Mouse (Mus musculus): ENCODE results near the gene Olfr247.
"Not testable (repeated sequence)": the region's sequence is repeated elsewhere in the genome, so short reads cannot be mapped to it uniquely, and the experiment has no call there.

Gene Olfr247

DNA sequence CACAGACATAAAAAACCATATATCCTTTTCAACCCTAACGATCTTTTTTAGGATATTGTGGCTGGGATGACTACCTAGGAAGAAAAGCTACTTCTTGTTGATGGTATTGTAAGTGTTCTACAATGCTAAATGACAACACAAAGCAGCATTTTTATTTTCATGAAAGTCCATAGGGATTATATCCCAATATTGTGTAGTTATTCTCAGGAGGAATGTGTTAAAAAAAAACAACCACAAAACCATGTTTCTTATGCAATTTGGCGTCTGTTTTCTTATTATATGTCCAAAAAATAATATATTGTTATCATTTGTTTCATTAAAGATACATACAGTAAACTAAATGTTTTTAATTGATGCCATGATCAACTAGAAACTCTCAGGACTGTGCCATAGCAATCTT, at the start of gene Olfr247:
Gene Olfr247, minus strand, starts transcription at position 101 of the 400 bp plus-strand sequence.
- in situ Hi-C loops (cut with MboI; ENCODE audit: low pct_unique_long_range_greater_than_20kb in 1 of 2, low sequenced_read_pairs in 2 of 2, unreplicated experiment in 1 of 2): not testable (repeated sequence)

DNA sequence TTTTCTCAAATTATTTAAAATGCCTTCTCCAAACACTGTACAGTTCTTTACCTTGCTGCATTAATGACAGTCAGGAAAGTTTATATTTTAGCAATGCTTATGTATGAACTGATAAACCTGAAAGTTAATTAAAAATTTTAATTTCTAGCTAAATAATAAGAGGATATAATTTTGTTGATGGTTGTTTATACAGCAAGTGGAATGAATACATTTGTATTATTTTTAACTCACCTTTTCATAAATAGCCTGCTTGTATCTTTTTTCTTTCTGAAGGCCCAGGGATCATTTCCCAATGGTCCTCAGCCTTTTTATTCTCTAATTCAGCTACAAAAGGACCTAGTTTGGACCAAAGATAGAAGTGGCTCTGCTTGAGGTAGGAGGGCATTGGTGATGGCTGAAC, 36.4 kb upstream of the Olfr247 start, which contains the start of gene Olfr820:
Gene Olfr820, plus strand, starts transcription at position 301 of the 400 bp plus-strand sequence.
- in situ Hi-C loops (cut with MboI; ENCODE audit: low pct_unique_long_range_greater_than_20kb in 1 of 2, low sequenced_read_pairs in 2 of 2, unreplicated experiment in 1 of 2): no loop called here

DNA sequence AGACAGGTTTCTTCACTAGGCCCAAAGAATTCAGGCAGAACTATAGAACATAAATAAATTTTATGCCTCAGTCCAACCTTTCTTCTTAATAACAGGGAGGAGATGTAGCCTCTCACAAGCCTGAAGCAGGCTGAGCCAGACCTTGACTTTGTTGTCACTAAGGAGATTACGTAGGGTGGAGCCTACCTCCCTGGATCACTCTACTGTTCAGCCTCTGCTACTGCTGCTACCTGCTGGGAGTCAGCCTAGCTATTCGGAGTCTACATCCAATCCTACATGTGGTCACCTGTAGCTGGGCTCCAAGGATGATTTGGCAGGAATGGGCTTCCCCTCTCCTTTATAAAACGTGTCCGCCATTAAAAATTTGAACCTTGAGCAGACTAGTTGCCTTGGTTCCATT, 29.4 kb upstream of the Olfr247 start:
- in situ Hi-C loops (cut with MboI; ENCODE audit: low pct_unique_long_range_greater_than_20kb in 1 of 2, low sequenced_read_pairs in 2 of 2, unreplicated experiment in 1 of 2): not testable (repeated sequence)

DNA sequence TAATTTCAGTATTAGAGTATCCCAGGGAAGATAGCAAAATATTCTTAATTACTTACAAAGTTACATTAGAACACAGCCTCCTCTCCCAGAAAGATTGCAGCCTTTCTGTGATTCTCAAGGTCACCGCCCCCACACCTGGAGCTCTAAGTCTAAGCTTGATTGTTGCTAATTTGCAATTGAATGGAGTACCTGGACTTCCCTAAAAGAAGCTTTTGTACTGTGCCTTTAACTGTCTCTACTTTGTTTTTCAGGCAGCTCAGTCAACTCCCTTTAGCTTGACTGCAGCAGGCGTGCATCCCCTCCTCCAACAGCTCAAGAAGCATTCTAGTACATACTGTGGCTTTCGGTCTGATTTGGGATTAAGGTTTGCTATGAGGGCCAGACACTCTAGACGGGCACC, 28.2 kb upstream of the Olfr247 start:
- in situ Hi-C loops (cut with MboI; ENCODE audit: low pct_unique_long_range_greater_than_20kb in 1 of 2, low sequenced_read_pairs in 2 of 2, unreplicated experiment in 1 of 2): not testable (repeated sequence)

DNA sequence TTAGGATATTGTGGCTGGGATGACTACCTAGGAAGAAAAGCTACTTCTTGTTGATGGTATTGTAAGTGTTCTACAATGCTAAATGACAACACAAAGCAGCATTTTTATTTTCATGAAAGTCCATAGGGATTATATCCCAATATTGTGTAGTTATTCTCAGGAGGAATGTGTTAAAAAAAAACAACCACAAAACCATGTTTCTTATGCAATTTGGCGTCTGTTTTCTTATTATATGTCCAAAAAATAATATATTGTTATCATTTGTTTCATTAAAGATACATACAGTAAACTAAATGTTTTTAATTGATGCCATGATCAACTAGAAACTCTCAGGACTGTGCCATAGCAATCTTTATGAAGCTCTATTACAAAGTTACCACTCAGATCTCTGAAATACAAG, 9.0 kb upstream of the Olfr247 start, which contains the start of gene Gm10310:
Gene Gm10310, minus strand, starts transcription at position 101 of the 400 bp plus-strand sequence.
- in situ Hi-C loops (cut with MboI; ENCODE audit: low pct_unique_long_range_greater_than_20kb in 1 of 2, low sequenced_read_pairs in 2 of 2, unreplicated experiment in 1 of 2): loop anchor here in 1 of 2 experiments (10.0 kb wide), 1 partner anchor 100 kb away; no protein-coding TSS in a partner anchor

DNA sequence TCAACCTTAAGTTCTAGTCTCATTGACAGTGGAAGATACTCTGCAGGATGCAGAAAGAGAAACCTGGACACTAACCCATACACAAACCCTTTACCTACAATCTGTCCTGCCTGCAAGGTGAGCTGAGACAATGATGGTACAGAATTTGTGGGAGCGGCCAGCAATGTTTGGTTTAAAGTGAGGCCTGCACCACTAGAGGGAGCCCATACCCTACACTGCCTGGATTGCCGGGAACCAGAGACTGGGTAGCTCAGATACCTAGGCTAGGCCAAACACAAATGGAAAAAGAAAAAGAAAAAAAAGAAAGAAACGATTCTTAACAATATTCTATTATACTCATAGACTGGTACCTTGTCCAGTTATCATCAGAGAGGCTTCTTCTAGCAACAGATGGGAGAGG, 5.9 kb upstream of the Olfr247 start:
- in situ Hi-C loops (cut with MboI; ENCODE audit: low pct_unique_long_range_greater_than_20kb in 1 of 2, low sequenced_read_pairs in 2 of 2, unreplicated experiment in 1 of 2): loop anchor here in 1 of 2 experiments (10.0 kb wide), 1 partner anchor 103 kb away; no protein-coding TSS in a partner anchor

DNA sequence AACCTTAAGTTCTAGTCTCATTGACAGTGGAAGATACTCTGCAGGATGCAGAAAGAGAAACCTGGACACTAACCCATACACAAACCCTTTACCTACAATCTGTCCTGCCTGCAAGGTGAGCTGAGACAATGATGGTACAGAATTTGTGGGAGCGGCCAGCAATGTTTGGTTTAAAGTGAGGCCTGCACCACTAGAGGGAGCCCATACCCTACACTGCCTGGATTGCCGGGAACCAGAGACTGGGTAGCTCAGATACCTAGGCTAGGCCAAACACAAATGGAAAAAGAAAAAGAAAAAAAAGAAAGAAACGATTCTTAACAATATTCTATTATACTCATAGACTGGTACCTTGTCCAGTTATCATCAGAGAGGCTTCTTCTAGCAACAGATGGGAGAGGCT, 2.9 kb downstream of the Olfr247 start:
- in situ Hi-C loops (cut with MboI; ENCODE audit: low pct_unique_long_range_greater_than_20kb in 1 of 2, low sequenced_read_pairs in 2 of 2, unreplicated experiment in 1 of 2): not testable (repeated sequence)

DNA sequence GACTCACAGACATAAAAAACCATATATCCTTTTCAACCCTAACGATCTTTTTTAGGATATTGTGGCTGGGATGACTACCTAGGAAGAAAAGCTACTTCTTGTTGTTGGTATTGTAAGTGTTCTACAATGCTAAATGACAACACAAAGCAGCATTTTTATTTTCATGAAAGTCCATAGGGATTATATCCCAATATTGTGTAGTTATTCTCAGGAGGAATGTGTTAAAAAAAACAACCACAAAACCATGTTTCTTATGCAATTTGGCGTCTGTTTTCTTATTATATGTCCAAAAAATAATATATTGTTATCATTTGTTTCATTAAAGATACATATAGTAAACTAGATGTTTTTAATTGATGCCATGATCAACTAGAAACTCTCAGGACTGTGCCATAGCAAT, 8.8 kb downstream of the Olfr247 start, which contains the start of gene Olfr819:
Gene Olfr819, minus strand, starts transcription at position 101 of the 400 bp plus-strand sequence.
- in situ Hi-C loops (cut with MboI; ENCODE audit: low pct_unique_long_range_greater_than_20kb in 1 of 2, low sequenced_read_pairs in 2 of 2, unreplicated experiment in 1 of 2): not testable (repeated sequence)

DNA sequence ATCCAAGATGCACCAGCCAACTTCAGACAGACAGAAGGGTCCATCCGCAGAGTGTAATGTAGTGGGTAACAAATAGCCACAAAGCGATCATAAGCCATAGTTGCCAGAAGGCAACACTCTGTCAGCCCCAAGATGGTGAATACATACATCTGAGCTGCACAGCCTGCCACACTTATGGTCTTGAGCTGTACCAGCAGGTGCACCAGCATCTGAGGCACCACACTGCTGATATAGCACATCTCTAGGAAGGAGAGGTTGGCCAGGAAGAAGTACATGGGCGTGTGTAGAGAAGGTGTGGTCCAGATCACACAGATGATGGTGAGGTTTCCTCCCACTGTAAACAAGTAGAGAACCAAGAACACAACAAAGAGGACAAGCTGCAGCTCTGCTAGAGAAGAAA, 9.7 kb downstream of the Olfr247 start:
- in situ Hi-C loops (cut with MboI; ENCODE audit: low pct_unique_long_range_greater_than_20kb in 1 of 2, low sequenced_read_pairs in 2 of 2, unreplicated experiment in 1 of 2): not testable (repeated sequence)

DNA sequence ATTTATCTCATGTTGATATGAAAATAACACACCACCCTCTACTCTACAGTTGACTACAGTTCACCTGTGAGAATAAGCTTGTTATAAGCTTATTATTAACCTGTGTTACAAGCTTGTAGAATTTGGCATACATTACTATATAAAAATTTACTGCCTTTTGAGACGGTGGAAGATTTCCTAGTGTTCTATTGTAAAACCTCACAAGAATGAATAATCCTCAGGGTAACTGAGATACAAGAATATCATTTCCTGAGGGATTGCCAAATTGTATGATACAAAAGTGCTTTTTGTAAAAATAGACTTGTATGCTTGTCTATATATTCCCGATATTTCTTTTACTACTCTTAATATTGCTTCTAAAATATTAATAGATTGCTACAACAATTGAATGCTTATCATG, 26.9 kb downstream of the Olfr247 start, which contains the start of gene Olfr818:
Gene Olfr818, minus strand, starts transcription at position 101 of the 400 bp plus-strand sequence.
- in situ Hi-C loops (cut with MboI; ENCODE audit: low pct_unique_long_range_greater_than_20kb in 1 of 2, low sequenced_read_pairs in 2 of 2, unreplicated experiment in 1 of 2): no loop called here
